Mouse (Mus musculus) heart, adult 2 months (tissue): ENCODE data around the gene Sema3b. TPM values are rescaled to one million over a fixed set of nuclear protein-coding genes. Genes with fewer than 3 reads are reported as not detected.

Source experiments
- DNase-seq, 2 experiments: peaks; one replicate each; pipeline ENCODE4 v3.0.0; 2021
- H3K27ac ChIP-seq: fragments of 200-600 bp; 2 replicates; pipeline ENCODE4 v1.8.1; 2022
- H3K27me3 ChIP-seq: fragments of 200-500 bp; 2 replicates; pipeline ENCODE4 v1.6.1; 2012; ENCODE audit warnings: mild to moderate bottlenecking, low read length, inconsistent platforms, mixed read lengths; ENCODE audit not compliant: control insufficient read depth, insufficient read depth
- H3K36me3 ChIP-seq: fragments of 200-500 bp; 2 replicates; pipeline ENCODE4 v1.6.1; 2012; ENCODE audit warnings: low read length, inconsistent platforms; ENCODE audit not compliant: control insufficient read depth, insufficient read depth
- H3K4me1 ChIP-seq: fragments of 200-500 bp; 2 replicates; pipeline ENCODE4 v1.6.1; 2011; ENCODE audit warnings: low read length; ENCODE audit not compliant: control insufficient read depth, insufficient read depth
- H3K4me3 ChIP-seq: fragments of 200-600 bp; 2 replicates; pipeline ENCODE4 v1.8.1; 2022
- H3K79me2 ChIP-seq: fragments of 200-500 bp; replicated peaks from 2 replicates; pipeline ENCODE4 v1.6.1; 2012; ENCODE audit warnings: mild to moderate bottlenecking, inconsistent platforms, low read length, moderate library complexity, mixed read lengths; ENCODE audit not compliant: control insufficient read depth, insufficient read depth
- H3K9ac ChIP-seq: fragments of 200-500 bp; 2 replicates; pipeline ENCODE4 v1.6.1; 2012; ENCODE audit warnings: low read depth, mild to moderate bottlenecking, control low read depth, inconsistent platforms, low read length, mixed read lengths
- CTCF ChIP-seq: fragments of 200-600 bp; IDR thresholded peaks from 2 replicates; pipeline ENCODE4 v1.8.1; 2022; ENCODE audit warnings: antibody characterized with exemption, mild to moderate bottlenecking, moderate library complexity
- EP300 ChIP-seq: fragments of 200-500 bp; IDR thresholded peaks from 2 replicates; pipeline ENCODE4 v1.6.1; 2011; ENCODE audit warnings: low read depth, low read length, control low read depth; ENCODE audit not compliant: insufficient read depth
- POLR2A ChIP-seq: fragments of 200-500 bp; IDR thresholded peaks from 2 replicates; pipeline ENCODE4 v1.6.1; 2011; ENCODE audit warnings: mild to moderate bottlenecking, low read depth, low read length, control low read depth; ENCODE audit not compliant: insufficient read depth
- WGBS: fragments of 180-500 bp; shearing (Covaris S2); methylation state at CpG from one replicate; pipeline ENCODE4 v1.1.7; 2018; 5-methylcytosine and 5-hydroxymethylcytosine counted together
- intact Hi-C: fragments of 180-260 bp; cut with DNase I; formaldehyde crosslinking; loops from one replicate; pipeline ENCODE4 v1.15.1; 2025
- polyA plus RNA-seq: library from polyadenylated mRNA; depleted of rRNA; stranded (reverse); fragments of >200 nt; gene quantifications from 2 replicates; pipeline ENCODE4 v1.2.3, GENCODE M21; 2012; rRNA removed
- total RNA-seq, 2 experiments: library from RNA; stranded (reverse); gene quantifications; 2 replicates each; pipeline ENCODE4 v1.2.3; 2021

The Sema3b gene
- total and polyA plus RNA-seq, 3 experiments = 19.9 to 33.7 (median 24.2) TPM

- WGBS = 89% methylated on average over 20 of the region's 20 CpGs
- H3K27me3 ChIP-seq = no peaks in the 10 kb centered on the region
- intact Hi-C loops = loop anchor here (10.0 kb wide), 1 partner anchor 865 kb away; the partner anchor contains the start of gene Tex264
- H3K4me1 ChIP-seq = peaks cover 15% of the 10 kb centered on the region
- H3K9ac ChIP-seq = no peak overlapping the region
- H3K4me3 ChIP-seq = no peak overlapping the region
- peak in 1 of 2 experiments; percentile 8 for DNase-seq
- no peak overlapping the region for H3K27ac ChIP-seq
- TF ChIP-seq CTCF (no peak), EP300 (no peak), POLR2A (no peak)
- H3K79me2 ChIP-seq = no peaks in the 10 kb centered on the region
- H3K36me3 ChIP-seq = no peaks in the 10 kb centered on the region
Measured at GRCm38 (mm10) chr9:107549297-107550074, 59.5 kb downstream of the Sema3b start.

- 95% methylated on average over 10 of the region's 10 CpGs for WGBS
- intact Hi-C loops = loop anchor here (10.0 kb wide), 1 partner anchor 864 kb away; the partner anchor contains the start of gene Tex264
- H3K79me2 ChIP-seq = no peaks in the 10 kb centered on the region
- no peak overlapping the region for H3K27ac ChIP-seq
- no peak overlapping the region for H3K4me3 ChIP-seq
- H3K9ac ChIP-seq = no peak overlapping the region
- H3K27me3 ChIP-seq = no peaks in the 10 kb centered on the region
- H3K36me3 ChIP-seq = no peaks in the 10 kb centered on the region
- peaks cover 14% of the 10 kb centered on the region for H3K4me1 ChIP-seq
- TF ChIP-seq EP300 (no peak), POLR2A (no peak), CTCF (no peak)
- no peak for DNase-seq
Measured at GRCm38 (mm10) chr9:107548820-107549219, 60.2 kb downstream of the Sema3b start.

GRCm38 (mm10) chr9:107547957-107548356 is 61.1 kb downstream of the Sema3b start:
- TF ChIP-seq EP300 = no peak
- no peak for TF ChIP-seq POLR2A
- no peak for TF ChIP-seq CTCF
- Histone ChIP-seq H3K4me1 (peaks cover 10% of the 10 kb centered on the region), H3K4me3 (no peak overlapping the region), H3K36me3 (no peaks in the 10 kb centered on the region), H3K27ac (no peak overlapping the region), H3K79me2 (no peaks in the 10 kb centered on the region), H3K9ac (no peak overlapping the region), H3K27me3 (no peaks in the 10 kb centered on the region)
- intact Hi-C loops = loop anchor here (10.0 kb wide), 1 partner anchor 863 kb away; the partner anchor contains the start of gene Tex264
- peak in 1 of 2 experiments; percentile 31 for DNase-seq
- WGBS = 74% methylated on average over 5 of the region's 5 CpGs

Other genes starting within 250 kb of the Sema3b start
- gene Cacna2d2, start 209.6 kb downstream of the Sema3b start, total RNA-seq = 10 to 100 TPM; 12.9 to 14.1 TPM
- 10.5 and 13.3 TPM in 2 replicates for gene Cacna2d2, start 209.6 kb downstream of the Sema3b start, polyA plus RNA-seq
- 10 to 100 TPM; 20.3 to 22.9 TPM for gene Tmem115, start 75.3 kb downstream of the Sema3b start, total RNA-seq
- gene Tmem115, start 75.3 kb downstream of the Sema3b start, polyA plus RNA-seq = 25.9 and 28.3 TPM in 2 replicates
- 1 to 10 TPM; 3.2 to 4.3 TPM for gene Cyb561d2, start 67.0 kb downstream of the Sema3b start, total RNA-seq
- gene Cyb561d2, start 67.0 kb downstream of the Sema3b start, polyA plus RNA-seq = 10.6 and 11.0 TPM in 2 replicates
- 10 to 100 TPM; 17.2 to 22.1 TPM for gene Nprl2, start 67.0 kb downstream of the Sema3b start, total RNA-seq
- gene Nprl2, start 67.0 kb downstream of the Sema3b start, polyA plus RNA-seq = 33.6 and 40.9 TPM in 2 replicates
- not detected for gene Zmynd10, start 61.9 kb downstream of the Sema3b start, total RNA-seq
- gene Zmynd10, start 61.9 kb downstream of the Sema3b start, polyA plus RNA-seq = 0.64 and 1.3 TPM in 2 replicates
- 10 to 100 TPM; 12.6 to 13.4 TPM for gene Rassf1, start 57.7 kb downstream of the Sema3b start, total RNA-seq
- 15.5 and 18.5 TPM in 2 replicates for gene Rassf1, start 57.7 kb downstream of the Sema3b start, polyA plus RNA-seq
- 10 to 100 TPM; 31.7 to 39.1 TPM for gene Tusc2, start 46.0 kb downstream of the Sema3b start, total RNA-seq
- gene Tusc2, start 46.0 kb downstream of the Sema3b start, polyA plus RNA-seq = 45.8 and 60.4 TPM in 2 replicates
- gene Hyal2, start 41.3 kb downstream of the Sema3b start, total RNA-seq = 10 to 100 TPM; 40.8 to 43.6 TPM
- gene Hyal2, start 41.3 kb downstream of the Sema3b start, polyA plus RNA-seq = 39.2 and 40.2 TPM in 2 replicates
- 1 to 10 TPM; 5.1 to 5.9 TPM for gene Hyal1, start 32.3 kb downstream of the Sema3b start, total RNA-seq
- 6.9 and 8.2 TPM in 2 replicates for gene Hyal1, start 32.3 kb downstream of the Sema3b start, polyA plus RNA-seq
- gene Naa80, start 30.3 kb downstream of the Sema3b start, total RNA-seq = 10 to 100 TPM; 14.9 to 17.4 TPM
- gene Naa80, start 30.3 kb downstream of the Sema3b start, polyA plus RNA-seq = 30.0 and 45.4 TPM in 2 replicates
- under 1 TPM; 0.29 to 0.34 TPM for gene Hyal3, start 28.4 kb downstream of the Sema3b start, total RNA-seq
- 0.26 and 0.31 TPM in 2 replicates for gene Hyal3, start 28.4 kb downstream of the Sema3b start, polyA plus RNA-seq
- 10 to 100 TPM; 39.9 to 51.4 TPM for gene Ifrd2, start 21.6 kb downstream of the Sema3b start, total RNA-seq
- 43.7 and 54.5 TPM in 2 replicates for gene Ifrd2, start 21.6 kb downstream of the Sema3b start, polyA plus RNA-seq
- 100 to 1,000 TPM; 243 to 250 TPM for gene Gnai2, start 26.1 kb upstream of the Sema3b start, total RNA-seq
- 311 and 386 TPM in 2 replicates for gene Gnai2, start 26.1 kb upstream of the Sema3b start, polyA plus RNA-seq
- gene Slc38a3, start 60.3 kb upstream of the Sema3b start, total RNA-seq = 10 to 100 TPM; 71.5 to 88.3 TPM
- 162 and 314 TPM in 2 replicates for gene Slc38a3, start 60.3 kb upstream of the Sema3b start, polyA plus RNA-seq
- not detected for gene Gnat1, start 70.5 kb upstream of the Sema3b start, total RNA-seq
- gene Gnat1, start 70.5 kb upstream of the Sema3b start, polyA plus RNA-seq = not detected in 2 replicates
- gene Sema3f, start 101.2 kb upstream of the Sema3b start, total RNA-seq = 10 to 100 TPM; 13.4 to 16.8 TPM
- 29.1 and 31.8 TPM in 2 replicates for gene Sema3f, start 101.2 kb upstream of the Sema3b start, polyA plus RNA-seq
- 10 to 100 TPM; 38.9 to 54.6 TPM for gene Rbm5, start 161.8 kb upstream of the Sema3b start, total RNA-seq
- gene Rbm5, start 161.8 kb upstream of the Sema3b start, polyA plus RNA-seq = 50.5 and 68.3 TPM in 2 replicates